In the genomic region with DNA sequence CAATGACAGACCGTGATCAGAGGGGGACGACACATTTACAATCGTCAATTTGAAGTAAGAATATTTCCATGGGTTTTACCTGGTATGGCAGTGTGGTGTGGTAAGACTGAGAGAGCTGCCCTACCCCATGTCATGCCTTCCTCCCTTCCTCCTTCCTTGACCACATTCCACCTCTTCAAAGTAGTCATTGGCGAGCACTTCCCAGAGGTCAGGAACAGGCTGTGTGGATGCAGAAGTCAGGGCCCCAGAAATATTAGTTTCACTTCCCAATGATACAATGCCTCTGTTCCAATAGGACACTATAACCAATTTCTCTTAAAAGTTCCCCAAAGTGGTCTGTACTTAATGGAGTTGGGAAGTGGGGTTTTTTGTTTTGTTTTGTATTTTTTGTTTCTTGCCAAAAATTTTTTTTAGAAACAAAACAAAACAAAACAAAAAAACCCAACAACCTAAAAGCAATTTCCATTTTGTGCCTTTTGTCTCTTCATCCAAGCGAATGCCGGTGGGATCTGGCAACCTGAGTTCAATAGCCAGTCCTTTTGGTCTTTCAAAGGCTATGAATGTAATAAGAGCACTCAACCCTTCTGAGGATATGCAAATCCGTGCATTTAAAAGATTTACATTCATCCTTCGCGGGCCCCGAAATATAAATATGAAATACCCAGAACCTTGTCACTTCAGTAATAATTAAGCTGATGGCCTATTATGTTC, we compare ENCODE assay signal across 20 mouse cellular contexts.
DNase-seq lines count a peak whose midpoint lies in the region; ATAC-seq lines count a peak whose summit lies in the region.
"Had no signal": no experiment of that assay in that cellular context is flagged by ENCODE, and none has a peak within 500 bp of the region (broad histone marks: within the 10 kb centered on the region; RNA-seq: fewer than 3 reads in every experiment).

No protein-coding gene starts in this region.

- no peak overlapping the region for H3K4me2 ChIP-seq in midbrain, embryonic 16.5 days (ENCODE audit: low read length)
- H3K4me2 ChIP-seq in forebrain, embryonic 11.5 days (ENCODE audit: low read depth, low read length, severe bottlenecking), result no peak overlapping the region; the same call in 1 of the 2 replicates
- peak overlapping the region; percentile 19 for H3K4me2 ChIP-seq in forebrain, embryonic 13.5 days
- H3K4me2 ChIP-seq: limb, embryonic 15.5 days; stomach, embryonic 15.5 days had no signal

- H3K27ac ChIP-seq in midbrain, embryonic 10.5 days (replicated peaks), result peak overlapping the region; percentile 33; the same call in 1 of the 2 replicates
- no peak overlapping the region for H3K27ac ChIP-seq in midbrain, embryonic 16.5 days (ENCODE audit: low read length)
- H3K27ac ChIP-seq in forebrain, embryonic 11.5 days (ENCODE audit: low read depth, low read length), result no peak overlapping the region; the same call in 1 of the 2 replicates
- no peak overlapping the region for H3K27ac ChIP-seq in forebrain, embryonic 13.5 days
- H3K27ac ChIP-seq: heart, adult 2 months; limb, embryonic 15.5 days; macrophage; stomach, embryonic 15.5 days had no signal

- H3K4me1 ChIP-seq in midbrain, embryonic 10.5 days, result peaks cover 42% of the 10 kb centered on the region
- H3K4me1 ChIP-seq in midbrain, embryonic 16.5 days (ENCODE audit: control insufficient read depth, insufficient read depth, low read length), result peaks cover 5% of the 10 kb centered on the region; the same call in 1 of the 2 replicates
- peaks cover 9% of the 10 kb centered on the region for H3K4me1 ChIP-seq in forebrain, embryonic 11.5 days (replicated peaks; ENCODE audit: control insufficient read depth, insufficient read depth, low read length)
- peaks cover 55% of the 10 kb centered on the region for H3K4me1 ChIP-seq in forebrain, embryonic 13.5 days
- H3K4me1 ChIP-seq: stomach, embryonic 15.5 days had no signal

- no peaks in the 10 kb centered on the region for H3K9me3 ChIP-seq in midbrain, embryonic 10.5 days (replicated peaks)
- no peaks in the 10 kb centered on the region for H3K9me3 ChIP-seq in midbrain, embryonic 16.5 days (replicated peaks; ENCODE audit: control insufficient read depth, low read length, poor library complexity, severe bottlenecking)
- H3K9me3 ChIP-seq in forebrain, embryonic 11.5 days (ENCODE audit: control insufficient read depth, low read length), result no peaks in the 10 kb centered on the region
- no peaks in the 10 kb centered on the region for H3K9me3 ChIP-seq in forebrain, embryonic 13.5 days (replicated peaks)
- H3K9me3 ChIP-seq: limb, embryonic 15.5 days; stomach, embryonic 15.5 days had no signal

- H3K36me3 ChIP-seq in midbrain, embryonic 10.5 days, result no peaks in the 10 kb centered on the region
- H3K36me3 ChIP-seq in midbrain, embryonic 16.5 days (ENCODE audit: control insufficient read depth, insufficient read depth, low read length), result no peaks in the 10 kb centered on the region
- H3K36me3 ChIP-seq in forebrain, embryonic 11.5 days (ENCODE audit: control insufficient read depth, insufficient read depth, low read length), result no peaks in the 10 kb centered on the region
- no peaks in the 10 kb centered on the region for H3K36me3 ChIP-seq in forebrain, embryonic 13.5 days (ENCODE audit: poor library complexity, severe bottlenecking)
- H3K36me3 ChIP-seq: limb, embryonic 15.5 days; stomach, embryonic 15.5 days had no signal

- no peak for DNase-seq in midbrain, embryonic 10.5 days (ENCODE audit: low spot score)
- no peak for DNase-seq in forebrain, embryonic 11.5 days (ENCODE audit: low spot score)
- DNase-seq in gastrocnemius, postnatal 25 days, result no peak
- DNase-seq: adrenal gland, postnatal 10 days; cerebellum, adult 18-20 months; gastrocnemius, postnatal 10 days; heart, adult 2 months; kidney, adult 9 months; kidney, postnatal 14 days; right cerebral cortex, adult 18-20 months; thymus, postnatal 25 days had no signal

- H3K9ac ChIP-seq in midbrain, embryonic 16.5 days (ENCODE audit: low read depth, low read length), result no peak overlapping the region
- H3K9ac ChIP-seq in forebrain, embryonic 11.5 days (ENCODE audit: low read length), result no peak overlapping the region
- no peak overlapping the region for H3K9ac ChIP-seq in forebrain, embryonic 13.5 days
- H3K9ac ChIP-seq: limb, embryonic 15.5 days; stomach, embryonic 15.5 days had no signal

- 83% methylated on average over 10 of the region's 10 CpGs for WGBS in midbrain, embryonic 10.5 days
- 48% methylated on average over 10 of the region's 10 CpGs for WGBS in midbrain, embryonic 16.5 days
- WGBS in forebrain, embryonic 11.5 days, result 55% methylated on average over 10 of the region's 10 CpGs
- 35% methylated on average over 10 of the region's 10 CpGs for WGBS in forebrain, embryonic 13.5 days

- no peak for ATAC-seq in midbrain, embryonic 16.5 days
- peak; percentile 53 for ATAC-seq in forebrain, embryonic 11.5 days (replicated peaks; ENCODE audit: low FRiP score)
- ATAC-seq in forebrain, embryonic 13.5 days, result peak; percentile 75
- peak; percentile 59 for ATAC-seq in megakaryocyte progenitor cell, adult 5-6 weeks (replicated peaks; ENCODE audit: poor library complexity)
- no peak for ATAC-seq in erythroblast, adult 5-6 weeks (replicated peaks; ENCODE audit: low FRiP score, poor library complexity, severe bottlenecking)
- ATAC-seq: hindbrain, embryonic 16.5 days; intestine, embryonic 16.5 days had no signal

- H3K27me3 ChIP-seq in midbrain, embryonic 10.5 days (ENCODE audit: low read depth, poor library complexity, severe bottlenecking), result no peaks in the 10 kb centered on the region
- H3K27me3 ChIP-seq in midbrain, embryonic 16.5 days (ENCODE audit: control insufficient read depth, insufficient read depth, low read depth, low read length), result no peaks in the 10 kb centered on the region
- H3K27me3 ChIP-seq in forebrain, embryonic 11.5 days (ENCODE audit: control insufficient read depth, insufficient read depth, low read length), result no peaks in the 10 kb centered on the region
- H3K27me3 ChIP-seq in forebrain, embryonic 13.5 days, result peaks cover 12% of the 10 kb centered on the region; the same call in 1 of the 2 replicates
- H3K27me3 ChIP-seq: limb, embryonic 15.5 days; stomach, embryonic 15.5 days had no signal

- no peak overlapping the region for H3K4me3 ChIP-seq in midbrain, embryonic 10.5 days
- H3K4me3 ChIP-seq in midbrain, embryonic 16.5 days (ENCODE audit: low read depth, low read length), result no peak overlapping the region
- H3K4me3 ChIP-seq in forebrain, embryonic 11.5 days (ENCODE audit: low read depth, low read length), result no peak overlapping the region
- no peak overlapping the region for H3K4me3 ChIP-seq in forebrain, embryonic 13.5 days
- H3K4me3 ChIP-seq: heart, adult 2 months; limb, embryonic 15.5 days; stomach, embryonic 15.5 days had no signal

Comparison
In these comparisons a context has a peak if more than half of its experiments do, and no peak if none do; other contexts are left out.
1. ATAC-seq: peak in forebrain, embryonic 11.5 days (single experiment), forebrain, embryonic 13.5 days (single experiment) and megakaryocyte progenitor cell, adult 5-6 weeks (single experiment); none in midbrain, embryonic 16.5 days (single experiment) and erythroblast, adult 5-6 weeks (single experiment).